Comparison of ENCODE assay signal across 8 mouse cellular contexts in genomic region chr10:128891296-128892094, GRCm38 (mm10). TPM values are rescaled to one million over a fixed set of nuclear protein-coding genes. Genes with fewer than 3 reads are reported as not detected.
DNase-seq lines count a peak whose midpoint lies in the region; ATAC-seq and TF ChIP-seq lines count a peak whose summit lies in the region.

Gdf11 (minus strand) TSS chr10:128891718.

- no peak for TF ChIP-seq POLR2A in testis, adult 2 months (IDR thresholded peaks at IDR 0.05; ENCODE audit: control insufficient read depth, low read depth, low read length)

- H3K4me1 ChIP-seq in forebrain, embryonic 11.5 days (replicated peaks; ENCODE audit: control insufficient read depth, insufficient read depth, low read length): peaks cover 15% of the 10 kb centered on the region
- peaks cover 32% of the 10 kb centered on the region for H3K4me1 ChIP-seq in hindbrain, embryonic 14.5 days (replicated peaks; ENCODE audit: control insufficient read depth, insufficient read depth, low read length)
- peaks cover 25% of the 10 kb centered on the region for H3K4me1 ChIP-seq in testis, adult 2 months (ENCODE audit: control insufficient read depth, insufficient read depth, low read length)

- H3K4me3 ChIP-seq in forebrain, embryonic 11.5 days (ENCODE audit: low read depth, low read length): peak within 1 kb of the TSS; percentile 79
- peak within 1 kb of the TSS; percentile 55 for H3K4me3 ChIP-seq in hindbrain, embryonic 14.5 days (replicated peaks; ENCODE audit: low read length)
- H3K4me3 ChIP-seq in testis, adult 2 months (ENCODE audit: control insufficient read depth, low read depth, low read length): peak within 1 kb of the TSS; percentile 86

- H3K27me3 ChIP-seq in Patski: no peaks in the 10 kb centered on the region
- H3K27me3 ChIP-seq in forebrain, embryonic 11.5 days (ENCODE audit: control insufficient read depth, insufficient read depth, low read length): peaks cover 5% of the 10 kb centered on the region
- H3K27me3 ChIP-seq in hindbrain, embryonic 14.5 days (ENCODE audit: control insufficient read depth, insufficient read depth, low read length): peaks cover 3% of the 10 kb centered on the region; the same call in 1 of the 2 replicates
- no peaks in the 10 kb centered on the region for H3K27me3 ChIP-seq in testis, adult 2 months (ENCODE audit: control insufficient read depth, insufficient read depth, low read length)

- peak within 1 kb of the TSS; percentile 84 for H3K27ac ChIP-seq in forebrain, embryonic 11.5 days (ENCODE audit: low read depth, low read length)
- peak within 1 kb of the TSS; percentile 95 for H3K27ac ChIP-seq in hindbrain, embryonic 14.5 days
- H3K27ac ChIP-seq in testis, adult 2 months (ENCODE audit: control insufficient read depth, insufficient read depth, low read depth, low read length): no peak within 1 kb of the TSS

- no peaks in the 10 kb centered on the region for H3K36me3 ChIP-seq in forebrain, embryonic 11.5 days (ENCODE audit: control insufficient read depth, insufficient read depth, low read length)
- H3K36me3 ChIP-seq in hindbrain, embryonic 14.5 days (replicated peaks; ENCODE audit: control insufficient read depth, insufficient read depth): 0 out of 2 replicates have a peak, but pooled peaks cover 15% of the 10 kb centered on the region
- no peaks in the 10 kb centered on the region for H3K36me3 ChIP-seq in testis, adult 2 months (ENCODE audit: control insufficient read depth, insufficient read depth, low read length)

- in situ Hi-C loops in Patski (cut with MboI; ENCODE audit: low pct_unique_long_range_greater_than_20kb): no loop called here

- H3K4me2 ChIP-seq in forebrain, embryonic 11.5 days (ENCODE audit: low read depth, low read length, severe bottlenecking): peak within 1 kb of the TSS; percentile 87
- H3K4me2 ChIP-seq in hindbrain, embryonic 14.5 days (replicated peaks): peak within 1 kb of the TSS; percentile 93

- ATAC-seq in Patski: peak; percentile 73
- peak; percentile 84 for ATAC-seq in forebrain, embryonic 11.5 days (replicated peaks; ENCODE audit: low FRiP score)
- peak; percentile 89 for ATAC-seq in hindbrain, embryonic 14.5 days (ENCODE audit: low FRiP score)
- ATAC-seq in megakaryocyte-erythroid progenitor cell, adult 5-6 weeks (replicated peaks; ENCODE audit: low FRiP score, low TSS enrichment, poor library complexity, severe bottlenecking): peak; percentile 32

- under 1% methylated on average over 64 of the region's 89 CpGs for WGBS in forebrain, embryonic 11.5 days
- 0% methylated on average over 61 of the region's 89 CpGs for WGBS in hindbrain, embryonic 14.5 days

- peak within 1 kb of the TSS; percentile 89 for H3K9ac ChIP-seq in forebrain, embryonic 11.5 days (ENCODE audit: low read length)
- H3K9ac ChIP-seq in hindbrain, embryonic 14.5 days: peak within 1 kb of the TSS; percentile 81

- no peak for TF ChIP-seq CTCF in Patski (IDR thresholded peaks at IDR 0.05)
- TF ChIP-seq CTCF in testis, adult 2 months (IDR thresholded peaks at IDR 0.05; ENCODE audit: control insufficient read depth, insufficient read depth, insufficient replicate concordance, low read depth, low read length): no peak

- H3K9me3 ChIP-seq in forebrain, embryonic 11.5 days (ENCODE audit: control insufficient read depth, low read length): no peaks in the 10 kb centered on the region
- H3K9me3 ChIP-seq in hindbrain, embryonic 14.5 days (ENCODE audit: control insufficient read depth, low read length): no peaks in the 10 kb centered on the region

- POLR2A ChIA-PET in Patski (lab: Charles Lee): interaction anchor here (1.0 to 1.7 kb wide), 6 partner anchors 10 to 86 kb away, joined by 3 to 4 read pairs (median 4); no protein-coding TSS in a partner anchor

- CTCF ChIA-PET in Patski (lab: Charles Lee): interaction anchor here (1.2 to 1.4 kb wide), 3 partner anchors 34 to 87 kb away, joined by 3 to 6 read pairs (median 3); no protein-coding TSS in a partner anchor

- intact Hi-C loops in left cerebral cortex, postnatal 4 days (cut with DNase I): no loop called here

- DNase-seq in heart, adult 11 months: peak; percentile 96
- no peak for DNase-seq in heart, adult 8-10 months (ENCODE audit: low spot score)
- no peak for DNase-seq in Patski (ENCODE audit: low read depth, low spot score)
- DNase-seq in forebrain, embryonic 11.5 days (ENCODE audit: low spot score): peak; percentile 92
- peak; percentile 87 for DNase-seq in hindbrain, embryonic 14.5 days (ENCODE audit: low spot score)
- DNase-seq in left cerebral cortex, postnatal 4 days: peak; percentile 86

RNA-seq across cellular contexts. Expression of gene Gdf11, which starts in this region (rescaled TPM):
- 1 to 10 TPM; 1.3 to 3.0 (median 1.9) TPM for total RNA-seq in heart, adult 8-10 months (2022)
- 62.3 TPM for polyA plus RNA-seq in Patski (2021)
- polyA plus RNA-seq in forebrain, embryonic 11.5 days (2014; fragmentation: Nextera tagmentation; extraction: Ambion mirVana): 10.5 and 11.7 TPM in 2 replicates
- 5.9 and 6.7 TPM in 2 replicates for polyA plus RNA-seq in hindbrain, embryonic 14.5 days (2014; fragmentation: Nextera tagmentation; extraction: Ambion mirVana)
- total RNA-seq in left cerebral cortex, postnatal 4 days (2021): 10 to 100 TPM; 18.8 to 20.1 TPM
- total RNA-seq in megakaryocyte-erythroid progenitor cell, adult 5-6 weeks (2014; fragmentation: Nextera tagmentation): 0.35 TPM in 1 of 2 replicates, not detected in the other
- total RNA-seq in megakaryocyte-erythroid progenitor cell, adult 5-6 weeks (2017): 0.69 TPM in 1 of 2 replicates, not detected in the other
- 0.82 and 0.93 TPM in 2 replicates for polyA plus RNA-seq in testis, adult 2 months (2012; rRNA removed)

Comparison
In these comparisons a context has a peak if more than half of its experiments do, and no peak if none do; other contexts are left out.
1. RNA of gene Gdf11 (total RNA-seq): 18.8 to 20.1 TPM in left cerebral cortex, postnatal 4 days; 1.3 to 3.0 TPM in heart, adult 8-10 months and 0.35 to 0.69 TPM in megakaryocyte-erythroid progenitor cell, adult 5-6 weeks; every median in the first group is over 4 times any median in the second.
2. DNase-seq: peak in heart, adult 11 months (single experiment), forebrain, embryonic 11.5 days (single experiment), hindbrain, embryonic 14.5 days (single experiment) and left cerebral cortex, postnatal 4 days (single experiment); none in heart, adult 8-10 months (single experiment) and Patski (single experiment).
3. Peak in ATAC-seq in megakaryocyte-erythroid progenitor cell, adult 5-6 weeks; RNA of the gene not detected or under 1 TPM.
4. ATAC-seq: peak in every context shown above with its lines; median percentile 89 in hindbrain, embryonic 14.5 days; 84 in forebrain, embryonic 11.5 days; 73 in Patski; 32 in megakaryocyte-erythroid progenitor cell, adult 5-6 weeks.
5. Peak in every context shown above with its lines, with median percentiles within 50 percentile points of each other: H3K4me3 ChIP-seq.